Mouse (Mus musculus): ENCODE results near the gene Nfkbia. TPM values are rescaled to one million over a fixed set of nuclear protein-coding genes. Genes with fewer than 3 reads are reported as not detected.

The Nfkbia gene
- 3,639 TPM for polyA plus RNA-seq (2017; shearing (Covaris generic))

DNA sequence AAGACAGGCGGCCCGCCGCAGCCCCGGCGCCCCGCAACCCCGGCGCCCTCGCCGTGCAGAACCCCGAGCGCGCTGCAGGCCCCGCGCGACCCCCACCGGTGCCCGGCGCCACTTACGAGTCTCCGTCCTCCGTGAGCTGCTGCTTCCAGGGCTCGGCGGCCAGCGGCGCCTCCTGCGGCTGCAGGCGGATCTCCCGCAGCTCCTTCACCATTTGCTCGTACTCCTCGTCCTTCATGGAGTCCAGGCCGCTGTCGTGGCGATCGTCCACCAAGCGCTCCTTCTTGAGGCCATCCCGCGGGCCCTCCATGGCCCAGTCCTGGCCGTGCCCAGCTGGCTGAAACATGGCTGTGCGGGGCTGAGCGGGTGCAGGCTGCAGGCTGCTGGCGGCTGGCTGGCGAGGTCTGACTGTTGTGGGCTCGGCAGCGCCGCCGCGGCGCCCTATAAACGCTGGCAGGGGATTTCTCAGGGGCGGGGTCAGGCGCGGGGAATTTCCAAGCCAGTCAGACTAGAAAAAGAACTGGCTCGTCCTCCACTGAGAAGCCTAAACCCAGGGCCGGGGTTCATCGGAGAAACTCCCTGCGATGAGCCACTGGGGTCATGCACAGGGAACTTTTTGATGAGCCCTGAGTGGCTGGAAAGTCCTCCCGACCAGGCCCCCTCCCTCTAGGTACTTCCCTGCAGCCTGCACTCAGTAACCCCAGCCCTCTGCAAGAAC lies at the start of gene Nfkbia:
Nfkbia (minus strand) TSS at position 464 of the 715 bp plus-strand sequence.

Other genes with a start within 250 kb of the Nfkbia start
- 5.4 TPM for gene 1110008L16Rik, start 193.1 kb downstream of the Nfkbia start, polyA plus RNA-seq (2017; shearing (Covaris generic))
- 17.6 TPM for gene Ppp2r3c, start 189.6 kb downstream of the Nfkbia start, polyA plus RNA-seq (2017; shearing (Covaris generic))
- gene Psma6, start 108.4 kb downstream of the Nfkbia start, polyA plus RNA-seq (2017; shearing (Covaris generic)), result 199 TPM
- not detected for gene Aldoart2, start 72.6 kb upstream of the Nfkbia start, polyA plus RNA-seq (2017; shearing (Covaris generic))
- gene Insm2, start 106.8 kb upstream of the Nfkbia start, polyA plus RNA-seq (2017; shearing (Covaris generic)), result 0.18 TPM

Data from effector memory CD4-positive, alpha-beta T cell, adult 7 months (primary cell).